Mouse (Mus musculus): ENCODE data around the gene Msmp.

- TF ChIP-seq ZC3H11A (IDR thresholded peaks at IDR 0.05; ENCODE audit: borderline replicate concordance, low read depth, low read length) (no peak), MAFK (IDR thresholded peaks at IDR 0.05; ENCODE audit: insufficient read depth, low read depth, low read length) (no peak), ZNF384 (IDR thresholded peaks at IDR 0.05; ENCODE audit: low read depth, low read length) (no peak), HCFC1 (IDR thresholded peaks at IDR 0.05; ENCODE audit: borderline replicate concordance, insufficient read depth, low read length) (no peak)
These were observed 6.9 kb downstream of the Msmp start for GRCm38 (mm10) chr4:43577237-43577881.

Measured in ES-E14 (cell line).